Mouse (Mus musculus) CH12.LX (cell line): ENCODE results near the gene Sort1. TPM values are rescaled to one million over a fixed set of nuclear protein-coding genes. Genes with fewer than 3 reads are reported as not detected.

Experiments used
- DNase-seq: peaks from one replicate; pipeline ENCODE4 v3.0.0-alpha.2; 2013; ENCODE audit errors: extremely low read depth
- H3K27ac ChIP-seq: 2 replicates; pipeline ENCODE4 v1.5.1; 2012; ENCODE audit warnings: low read depth, mild to moderate bottlenecking, control low read depth, moderate library complexity; ENCODE audit not compliant: insufficient read depth
- H3K27me3 ChIP-seq: replicated peaks from 2 replicates; pipeline ENCODE3; 2012; ENCODE audit warnings: inconsistent platforms
- H3K36me3 ChIP-seq, 2 experiments: replicated peaks in 1 of 2; 2 replicates each; pipeline versions ENCODE3 to v1.6.1; 2012; ENCODE audit warnings: inconsistent platforms in 1 of 2, low read length in 1 of 2, mild to moderate bottlenecking in 1 of 2, mixed read lengths in 1 of 2, moderate library complexity in 1 of 2; ENCODE audit not compliant: control insufficient read depth in 1 of 2, insufficient read depth in 1 of 2
- H3K4me1 ChIP-seq, 2 experiments: 2 replicates each; pipeline ENCODE4 v1.6.1; 2012; ENCODE audit warnings: inconsistent platforms in 1 of 2, moderate library complexity in 1 of 2; ENCODE audit not compliant: insufficient read depth in 2 of 2, control insufficient read depth in 1 of 2
- H3K4me2 ChIP-seq: 2 replicates; pipeline ENCODE4 v1.6.1; 2012; ENCODE audit warnings: low read depth, mild to moderate bottlenecking, control low read depth; ENCODE audit not compliant: poor library complexity, insufficient read depth, severe bottlenecking
- H3K4me3 ChIP-seq, 3 experiments: fragments of 150-350 bp in 1 of 3; sonication (generic) in 1 of 3; replicated peaks in 1 of 3; 2 replicates each; pipeline versions ENCODE3 to v1.5.1; 2011 to 2012; ENCODE audit warnings: low read depth in 2 of 3, low read length in 2 of 3, mild to moderate bottlenecking in 2 of 3, moderate library complexity in 2 of 3, control low read depth in 1 of 3, improper control_type of control experiment in 1 of 3, inconsistent platforms in 1 of 3, mixed read lengths in 1 of 3; ENCODE audit not compliant: poor library complexity in 1 of 3
- H3K79me2 ChIP-seq: replicated peaks from 2 replicates; pipeline ENCODE4 v1.6.1; 2012; ENCODE audit warnings: mild to moderate bottlenecking, moderate library complexity; ENCODE audit not compliant: control insufficient read depth, poor library complexity, insufficient read depth, severe bottlenecking; ENCODE audit errors: extremely low read depth
- H3K9ac ChIP-seq: 2 replicates; pipeline ENCODE4 v1.6.1; 2012; ENCODE audit warnings: low read depth, mild to moderate bottlenecking, control low read depth, moderate library complexity; ENCODE audit not compliant: insufficient read depth
- H3K9me3 ChIP-seq: replicated peaks from 2 replicates; pipeline ENCODE3; 2012; ENCODE audit warnings: low read length, inconsistent platforms, mixed read lengths
- CHD2 ChIP-seq: IDR thresholded peaks from 2 replicates; pipeline ENCODE4 v1.6.1; 2011; ENCODE audit warnings: low read length, improper control_type of control experiment
- CTCF ChIP-seq, 2 experiments: IDR thresholded peaks in 1 of 2; conservative IDR thresholded peaks in 1 of 2; 2 replicates each; pipeline ENCODE4 v1.5.1; 2011 to 2012; ENCODE audit warnings: low read depth in 2 of 2, low read length in 2 of 2, improper control_type of control experiment in 1 of 2, inconsistent platforms in 1 of 2, mild to moderate bottlenecking in 1 of 2, moderate library complexity in 1 of 2
- ELF1 ChIP-seq: IDR thresholded peaks from 2 replicates; pipeline ENCODE4 v1.6.1; 2014; ENCODE audit warnings: low read depth, mild to moderate bottlenecking, inconsistent platforms, low read length, improper control_type of control experiment
- EP300 ChIP-seq: IDR thresholded peaks from 2 replicates; pipeline ENCODE4 v1.6.1; 2011; ENCODE audit warnings: low read length, improper control_type of control experiment
- ETS1 ChIP-seq: conservative IDR thresholded peaks from 2 replicates; pipeline ENCODE4 v1.6.1; 2012; ENCODE audit warnings: low read depth, mild to moderate bottlenecking, inconsistent platforms, low read length, improper control_type of control experiment, moderate library complexity
- GABPA ChIP-seq: IDR thresholded peaks from 2 replicates; pipeline ENCODE4 v1.6.1; 2012; ENCODE audit warnings: low read depth, low read length, improper control_type of control experiment, inconsistent platforms; ENCODE audit not compliant: insufficient replicate concordance
- HCFC1 ChIP-seq: IDR thresholded peaks from 2 replicates; pipeline ENCODE4 v1.6.1; 2012; ENCODE audit warnings: low read depth, mild to moderate bottlenecking, inconsistent platforms, low read length, improper control_type of control experiment
- JUN ChIP-seq: IDR thresholded peaks from 2 replicates; pipeline ENCODE4 v1.6.1; 2011; ENCODE audit warnings: low read depth, mild to moderate bottlenecking, low read length, improper control_type of control experiment, moderate library complexity; ENCODE audit not compliant: insufficient read depth
- KAT2A ChIP-seq: IDR thresholded peaks from 2 replicates; pipeline ENCODE4 v1.6.1; 2012; ENCODE audit warnings: low read length, improper control_type of control experiment, inconsistent platforms; ENCODE audit not compliant: insufficient replicate concordance
- MAFK ChIP-seq: IDR thresholded peaks from 2 replicates; pipeline ENCODE4 v1.6.1; 2011; ENCODE audit warnings: low read length, improper control_type of control experiment; ENCODE audit not compliant: insufficient replicate concordance
- MAX ChIP-seq: IDR thresholded peaks from 2 replicates; pipeline ENCODE4 v1.6.1; 2011; ENCODE audit warnings: low read length, improper control_type of control experiment
- MAZ ChIP-seq: IDR thresholded peaks from 2 replicates; pipeline ENCODE4 v1.6.1; 2012; ENCODE audit warnings: low read depth, mild to moderate bottlenecking, inconsistent platforms, low read length, improper control_type of control experiment, moderate library complexity
- MXI1 ChIP-seq: IDR thresholded peaks from 2 replicates; pipeline ENCODE4 v1.6.1; 2011; ENCODE audit warnings: mild to moderate bottlenecking, low read depth, low read length, improper control_type of control experiment
- MYC ChIP-seq: IDR thresholded peaks from 2 replicates; pipeline ENCODE4 v1.6.1; 2011; ENCODE audit warnings: low read depth, mild to moderate bottlenecking, improper control_type of control experiment, low read length
- NELFE ChIP-seq: IDR thresholded peaks from 2 replicates; pipeline ENCODE4 v1.6.1; 2011; ENCODE audit warnings: low read depth, low read length, improper control_type of control experiment
- PAX5 ChIP-seq: IDR thresholded peaks from 2 replicates; pipeline ENCODE4 v1.6.1; 2012; ENCODE audit warnings: low read length, inconsistent platforms, mixed read lengths
- POLR2A ChIP-seq: IDR thresholded peaks from 2 replicates; pipeline ENCODE4 v1.6.1; 2011; ENCODE audit warnings: low read depth, mild to moderate bottlenecking, improper control_type of control experiment, low read length
- RAD21 ChIP-seq: IDR thresholded peaks from 2 replicates; pipeline ENCODE4 v1.6.1; 2011; ENCODE audit warnings: low read depth, mild to moderate bottlenecking, low read length, improper control_type of control experiment, moderate library complexity
- SIN3A ChIP-seq: IDR thresholded peaks from 2 replicates; pipeline ENCODE4 v1.6.1; 2012; ENCODE audit warnings: low read length, improper control_type of control experiment, inconsistent platforms
- TBP ChIP-seq: conservative IDR thresholded peaks from 2 replicates; pipeline ENCODE4 v1.6.1; 2011; ENCODE audit warnings: low read depth, low read length, improper control_type of control experiment
- TCF12 ChIP-seq: IDR thresholded peaks from 2 replicates; pipeline ENCODE4 v1.6.1; 2014; ENCODE audit warnings: low read depth, mild to moderate bottlenecking, inconsistent platforms, low read length, improper control_type of control experiment
- USF1 ChIP-seq: IDR thresholded peaks from 2 replicates; pipeline ENCODE4 v1.6.1; 2014; ENCODE audit warnings: low read depth, mild to moderate bottlenecking, inconsistent platforms, low read length, improper control_type of control experiment
- USF2 ChIP-seq: conservative IDR thresholded peaks from 2 replicates; pipeline ENCODE4 v1.6.1; 2011; ENCODE audit warnings: low read depth, low read length, improper control_type of control experiment
- ZKSCAN1 ChIP-seq: IDR thresholded peaks from 2 replicates; pipeline ENCODE4 v1.6.1; 2012; ENCODE audit warnings: low read depth, inconsistent platforms, low read length, improper control_type of control experiment, borderline replicate concordance
- ZMIZ1 ChIP-seq: IDR thresholded peaks from 2 replicates; pipeline ENCODE4 v1.6.1; 2012; ENCODE audit warnings: low read depth, mild to moderate bottlenecking, inconsistent platforms, low read length, improper control_type of control experiment
- dilution Hi-C: fragments of 300-500 bp; cut with MboI; formaldehyde crosslinking; loops from 2 replicates; pipeline ENCODE4 v1.14.3; 2020; ENCODE audit warnings: low sequenced_read_pairs; ENCODE audit not compliant: extremely low pct_unique_long_range_greater_than_20kb, extremely low pct_ligation_motif_present
- in situ Hi-C: fragments of 300-500 bp; cut with MboI; formaldehyde crosslinking; loops from 3 replicates; pipeline ENCODE4 v1.14.3; 2019; ENCODE audit warnings: low sequenced_read_pairs, low pct_ligation_motif_present, low pct_unique_long_range_greater_than_20kb, mixed read lengths
- polyA plus RNA-seq: library from polyadenylated mRNA; unstranded; fragments of >175 nt; gene quantifications from 2 replicates; pipeline ENCODE4 v1.2.1, GENCODE M21; 2012; ENCODE audit warnings: low read depth; ENCODE audit not compliant: insufficient read length
- total RNA-seq, 2 experiments: library from RNA; depleted of rRNA; stranded (reverse); fragments of 300-350 nt in 1 of 2; fragments of >200 nt in 1 of 2; gene quantifications; 2 replicates each; pipeline ENCODE4 v1.2.3; 2012 to 2014

The Sort1 gene
- total and polyA plus RNA-seq, 3 experiments, result 0.15 to 1.2 (median 0.90) TPM

DNA sequence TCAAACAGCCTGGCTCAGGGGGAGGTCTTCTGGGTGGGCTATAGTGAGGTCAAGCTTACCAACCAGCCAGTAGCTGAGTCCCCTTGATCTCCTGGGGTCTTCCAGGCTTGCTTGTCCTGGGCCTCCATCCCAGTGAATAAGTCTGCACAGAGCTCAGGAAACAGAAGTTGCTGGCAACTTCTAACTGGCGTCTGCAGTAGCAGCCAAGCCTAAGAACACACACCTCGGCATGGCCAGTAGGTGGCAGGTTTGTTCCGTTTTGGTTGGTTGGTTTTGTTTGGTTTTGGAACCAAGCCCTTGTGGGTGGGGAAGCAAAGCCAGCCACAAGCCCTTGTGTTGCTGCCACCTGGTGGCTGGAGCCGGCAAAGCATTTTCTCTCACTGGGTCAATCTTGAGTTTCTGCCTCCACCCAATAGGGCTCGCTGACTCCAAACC lies 105.2 kb downstream of the Sort1 start (continued):
- TF ChIP-seq EP300 (no peak), MXI1 (no peak), MAZ (peak; percentile 52; the same call in 1 of the 2 replicates), MYC (peak; percentile 67; the same call in 1 of the 2 replicates), ZMIZ1 (no peak), MAFK (no peak), USF1 (no peak), ELF1 (peak; percentile 37; the same call in 1 of the 2 replicates), USF2 (no peak), ZKSCAN1 (no peak), CHD2 (peak; percentile 25; the same call in 1 of the 2 replicates), KAT2A (no peak), PAX5 (no peak), SIN3A (peak; percentile 52; the same call in 1 of the 2 replicates), NELFE (peak; percentile 36; the same call in 1 of the 2 replicates), RAD21 (peak; percentile 83), TCF12 (peak; percentile 51; the same call in 1 of the 2 replicates), MAX (no peak), CTCF (conservative IDR thresholded peaks at IDR 0.05 in 1 of 2, IDR thresholded peaks at IDR 0.05 in 1 of 2; ENCODE audit: low read depth in 2 of 2, low read length in 2 of 2) (peak; percentile 88 to 99)
- TF ChIP-seq, all 38 proteins: peak for 16

DNA sequence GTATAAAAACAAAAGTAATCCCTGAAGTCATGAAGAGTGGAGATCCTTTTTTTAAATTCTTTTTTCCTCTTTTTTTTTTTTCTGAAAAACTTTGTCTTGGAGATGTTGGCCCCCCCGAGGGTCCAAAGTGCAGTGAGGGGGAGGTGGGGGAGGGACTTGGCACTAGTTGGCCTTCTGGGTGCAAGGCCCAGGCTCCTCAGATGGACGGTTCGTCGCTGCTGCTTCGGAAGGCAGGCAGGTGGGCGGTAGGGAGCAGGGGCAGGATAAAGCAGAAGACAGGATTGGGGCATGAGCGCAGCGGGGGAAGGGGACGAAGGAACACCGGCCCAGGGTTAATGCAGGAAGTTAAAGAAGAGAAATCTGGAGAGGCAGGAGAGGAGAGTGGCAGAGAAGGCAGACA lies 108.4 kb downstream of the Sort1 start:
- H3K9ac ChIP-seq, result no peak overlapping the region
- no peaks in the 10 kb centered on the region for H3K9me3 ChIP-seq
- H3K27ac ChIP-seq, result no peak overlapping the region
- peaks cover 45% of the 10 kb centered on the region for H3K27me3 ChIP-seq
- H3K4me1 ChIP-seq, result peaks cover 8 to 17% of the 10 kb centered on the region in 2 experiments; a peak in 3 of 4 replicates
- dilution Hi-C loops (no loop called here), in situ Hi-C loops (no loop called here)
- DNase-seq, result no peak
- peaks cover 5 to 15% of the 10 kb centered on the region in 2 experiments for H3K36me3 ChIP-seq
- TF ChIP-seq POLR2A, result no peak
- H3K4me2 ChIP-seq, result no peak overlapping the region
- H3K4me3 ChIP-seq, result no peak overlapping the region
- H3K79me2 ChIP-seq, result no peaks in the 10 kb centered on the region

DNA sequence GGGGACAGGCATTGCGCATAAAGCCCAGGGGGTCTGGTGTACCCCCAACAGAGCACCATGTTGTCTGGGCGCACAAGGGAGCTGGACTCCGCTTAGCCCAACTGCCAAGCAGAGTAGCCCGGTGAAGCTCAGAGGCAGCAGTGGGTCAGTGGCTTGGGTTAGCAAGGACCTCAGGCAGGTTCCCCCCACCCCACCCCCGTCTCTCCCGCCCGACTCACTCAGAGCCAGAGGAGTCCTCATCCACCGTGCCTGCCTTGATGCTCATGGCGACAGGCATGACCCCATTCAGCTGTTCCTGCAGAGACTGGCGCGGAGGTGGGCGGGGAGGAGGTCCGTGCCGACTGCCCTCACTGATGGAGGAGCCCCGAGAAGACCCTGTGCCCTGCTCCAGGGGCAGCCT lies 108.9 kb downstream of the Sort1 start:
- H3K9me3 ChIP-seq, result no peaks in the 10 kb centered on the region
- no peak overlapping the region for H3K9ac ChIP-seq
- dilution Hi-C loops (no loop called here), in situ Hi-C loops (no loop called here)
- H3K4me3 ChIP-seq, result no peak overlapping the region
- peaks cover under 1 to 10% of the 10 kb centered on the region in 2 experiments for H3K36me3 ChIP-seq
- DNase-seq, result no peak
- H3K27ac ChIP-seq, result no peak overlapping the region
- no peak overlapping the region for H3K4me2 ChIP-seq
- H3K4me1 ChIP-seq, result peaks cover 8 to 14% of the 10 kb centered on the region in 2 experiments; a peak in 3 of 4 replicates
- peaks cover 50% of the 10 kb centered on the region for H3K27me3 ChIP-seq
- no peaks in the 10 kb centered on the region for H3K79me2 ChIP-seq
- no peak for TF ChIP-seq CHD2
- no peak for TF ChIP-seq MAX
- TF ChIP-seq ZMIZ1, result no peak
- no peak for TF ChIP-seq ETS1
- no peak for TF ChIP-seq GABPA
- no peak for TF ChIP-seq TBP
- TF ChIP-seq PAX5, result no peak
- no peak for TF ChIP-seq JUN
- no peak for TF ChIP-seq HCFC1
- no peak for TF ChIP-seq MXI1
